Mouse (Mus musculus) ES-Bruce4 (cell line): ENCODE measurements around the gene Cfap61.

ENCODE experiments used
- CTCF ChIP-seq: IDR thresholded peaks from one replicate; pipeline ENCODE4 v1.8.1; 2011; ENCODE audit warnings: low read depth, low read length
- EP300 ChIP-seq: IDR thresholded peaks from 2 replicates; pipeline ENCODE4 v1.6.1; 2011; ENCODE audit warnings: low read depth, low read length; ENCODE audit not compliant: insufficient read depth

- TF ChIP-seq EP300 (peak; percentile 67; the same call in 1 of the 2 replicates), CTCF (no peak)
Observed at GRCm38 (mm10) chr2:146063093-146064074, 128.8 kb downstream of the Cfap61 start.
